Mouse (Mus musculus) G1E (cell line): Measurements from ENCODE around the gene C1qtnf7.

Source experiments
- CTCF ChIP-seq: IDR thresholded peaks from 2 replicates; pipeline ENCODE4 v1.5.1; 2012; ENCODE audit warnings: low read depth, low read length, inconsistent platforms, mixed read lengths
- POLR2AphosphoS5 ChIP-seq: IDR thresholded peaks from 2 replicates; pipeline ENCODE4 v1.6.1; 2012; ENCODE audit warnings: low read depth, low read length, inconsistent platforms; ENCODE audit not compliant: insufficient replicate concordance

DNA sequence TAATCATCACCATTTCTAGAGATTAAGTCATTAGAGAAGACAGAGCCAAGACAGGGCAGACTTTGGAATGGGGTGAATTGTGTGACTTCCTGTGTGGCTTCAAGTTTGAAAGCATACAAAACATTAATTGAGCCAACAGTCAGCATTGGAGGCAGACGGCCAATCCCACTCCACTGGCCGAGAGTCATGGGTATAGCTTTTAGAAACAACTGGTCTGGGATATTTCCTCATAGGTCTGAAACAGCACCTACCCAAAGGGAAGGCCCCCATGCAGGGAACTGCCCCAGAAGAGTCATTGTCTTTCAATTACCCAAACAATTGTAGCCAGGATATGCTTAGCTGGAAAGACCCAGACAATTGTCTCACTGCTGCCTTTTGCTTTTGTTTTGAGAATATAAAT, 39.5 kb downstream of the C1qtnf7 start:
- no peak for TF ChIP-seq CTCF
- TF ChIP-seq POLR2AphosphoS5: no peak
